Mouse (Mus musculus) granulocyte monocyte progenitor cell, adult 5-6 weeks (primary cell): Measurements from ENCODE around the gene Etv5. TPM values are rescaled to one million over a fixed set of nuclear protein-coding genes. Genes with fewer than 3 reads are reported as not detected.
"Not testable (repeated sequence)": the region's sequence is repeated elsewhere in the genome, so short reads cannot be mapped to it uniquely, and the experiment has no call there.

Experiments
- ATAC-seq: replicated peaks from 2 replicates; pipeline ENCODE4 v1.8.0; 2016; ENCODE audit warnings: mild to moderate bottlenecking, moderate TSS enrichment, inconsistent platforms; ENCODE audit not compliant: poor library complexity, severe bottlenecking
- total RNA-seq, 2 experiments: library from RNA; stranded (forward) in 1 of 2; stranded (reverse) in 1 of 2; fragments of 200-712, 200-1000 nt in 1 of 2; fragments of >200 nt in 1 of 2; fragmentation: Nextera tagmentation in 1 of 2; gene quantifications; 2 replicates each; pipeline ENCODE4 v1.2.3; 2014 to 2017

Etv5 gene
- total RNA-seq, 2 experiments from 2014 or later: 2.5 to 2.8 TPM

- peak; percentile 92 for ATAC-seq
Observed at GRCm38 (mm10) chr16:22398784-22399453, 40.6 kb downstream of the Etv5 start.

GRCm38 (mm10) chr16:22398354-22398753, 41.2 kb downstream of the Etv5 start:
- ATAC-seq: no peak

GRCm38 (mm10) chr16:22396420-22396819, 43.1 kb downstream of the Etv5 start:
- ATAC-seq: no peak

- no peak for ATAC-seq
Observed at GRCm38 (mm10) chr16:22395093-22395844, 44.2 kb downstream of the Etv5 start.

DNA sequence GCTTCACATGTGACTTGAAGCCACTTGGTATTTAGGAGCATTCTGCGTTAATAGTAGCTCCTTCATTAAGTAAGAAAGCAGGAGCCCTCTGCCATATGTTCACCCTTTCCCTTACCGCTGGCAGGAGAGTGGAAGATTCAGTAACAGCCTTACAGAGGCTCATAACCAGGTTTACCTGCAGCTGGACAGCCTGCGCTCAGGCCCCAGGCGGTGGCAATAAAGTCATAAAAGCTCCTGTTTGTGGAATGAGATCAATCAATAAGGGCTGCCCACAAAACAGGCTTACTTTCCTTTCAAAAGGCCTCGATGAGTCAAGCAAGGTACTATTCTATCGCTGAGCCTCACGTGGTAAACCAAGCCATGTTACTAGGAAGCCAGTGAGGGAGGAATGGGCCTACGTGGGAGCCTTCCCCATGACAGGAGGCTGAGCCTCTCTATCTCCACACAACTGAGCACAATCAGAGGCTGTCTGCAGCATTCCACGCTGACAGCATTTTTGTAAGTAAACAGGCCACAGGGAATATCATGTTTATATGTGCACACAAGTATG, 49.1 kb downstream of the Etv5 start:
- ATAC-seq: no peak

DNA sequence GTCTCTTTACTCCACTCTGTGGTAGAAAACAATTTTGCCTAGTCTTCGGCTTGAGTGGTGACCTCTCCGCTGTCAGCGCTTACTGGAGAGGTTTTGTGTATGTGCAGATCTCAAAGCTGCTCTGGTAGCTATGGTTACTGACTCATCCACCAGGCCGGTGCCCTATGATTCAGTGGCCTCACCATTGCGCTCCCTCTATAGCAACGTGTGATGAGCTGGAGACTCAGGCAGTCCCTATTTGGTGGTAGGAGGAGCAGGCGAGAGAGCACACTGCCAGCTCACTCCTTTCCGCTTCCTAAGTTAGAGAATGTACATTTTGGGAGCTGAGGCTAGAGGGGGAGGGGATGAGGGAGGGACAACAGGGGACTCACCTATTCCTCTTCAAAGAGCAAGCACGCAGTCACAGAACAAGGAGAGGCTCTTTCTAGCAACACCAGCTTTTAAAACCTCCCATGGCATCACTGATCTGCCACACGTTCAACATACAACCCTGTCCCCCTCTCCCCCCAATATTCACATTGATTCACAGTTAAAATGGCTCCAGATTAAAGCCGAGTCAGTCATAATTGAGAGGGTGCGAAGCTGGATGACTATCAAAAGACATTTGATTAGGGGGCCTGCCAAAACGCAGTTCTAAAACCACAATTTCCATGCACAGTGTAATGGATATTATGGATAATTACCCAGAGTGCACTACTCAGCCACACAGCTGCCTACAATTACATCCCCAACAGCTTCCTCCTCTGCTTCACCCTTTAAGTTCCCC, 50.2 kb downstream of the Etv5 start:
- ATAC-seq: no peak

- ATAC-seq: no peak
Observed at GRCm38 (mm10) chr16:22387731-22388130, 51.8 kb downstream of the Etv5 start.

- not testable (repeated sequence) for ATAC-seq
Observed at GRCm38 (mm10) chr16:22382018-22382417, 57.5 kb downstream of the Etv5 start.

DNA sequence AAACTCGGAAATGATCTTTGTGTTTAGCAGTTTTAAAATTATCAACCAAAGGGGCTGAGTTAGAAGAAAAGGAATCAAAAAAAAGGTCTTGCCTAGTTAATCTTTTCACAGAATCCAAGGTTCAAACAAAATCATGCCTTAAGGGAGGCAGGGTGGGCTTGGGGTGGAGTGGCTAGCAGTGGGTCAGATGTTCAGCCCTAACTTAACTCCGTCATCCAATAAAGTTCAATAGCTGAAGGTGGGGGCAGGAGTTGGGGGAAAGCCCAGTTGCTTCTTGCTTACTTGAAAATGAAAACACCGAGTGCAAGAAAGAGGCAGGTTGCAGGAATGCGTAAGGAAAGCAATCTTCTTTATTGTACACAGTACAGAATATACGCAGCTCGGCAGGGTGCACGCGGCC, 58.5 kb downstream of the Etv5 start:
- ATAC-seq: no peak

DNA sequence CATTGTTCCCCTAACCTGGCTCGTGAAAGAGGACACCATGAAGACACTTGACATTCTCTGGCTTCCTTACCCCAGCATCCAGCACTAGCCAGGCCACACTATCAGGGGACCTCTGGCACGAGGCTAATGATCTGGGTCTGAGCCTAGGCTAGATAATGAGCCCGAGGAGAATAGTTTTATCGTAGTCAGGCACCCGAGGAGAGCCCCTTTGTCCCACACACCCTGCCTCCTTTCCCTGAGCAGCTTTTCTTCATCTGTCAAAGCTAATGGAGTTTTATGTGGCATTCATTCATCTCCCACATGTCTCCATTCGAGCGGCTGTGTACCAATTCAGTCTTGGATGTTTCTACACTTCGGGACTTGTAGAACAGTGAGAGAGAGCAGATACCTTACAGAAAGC, 59.5 kb downstream of the Etv5 start:
- ATAC-seq: no peak

- ATAC-seq: no peak
Observed at GRCm38 (mm10) chr16:22379342-22379741, 60.2 kb downstream of the Etv5 start.

GRCm38 (mm10) chr16:22377714-22378113, 61.8 kb downstream of the Etv5 start:
- ATAC-seq: no peak

DNA sequence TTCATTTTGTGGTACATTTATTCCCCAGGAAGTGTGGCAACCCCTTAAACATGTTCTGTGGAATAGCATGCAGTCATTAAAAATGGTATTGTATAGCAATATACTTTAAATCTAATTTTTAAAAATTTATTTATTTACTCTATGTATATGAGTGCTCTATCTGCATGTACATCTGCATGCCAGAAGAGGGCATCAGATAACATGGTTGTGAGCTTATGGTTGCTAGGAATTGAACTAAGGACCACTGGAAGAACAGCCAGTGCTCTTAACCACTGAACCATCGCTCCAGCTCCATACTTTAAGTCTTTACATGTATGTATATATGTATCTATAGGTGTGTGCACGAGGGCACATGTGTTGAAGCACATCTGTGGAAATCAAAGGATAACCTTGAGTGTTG, 64.6 kb downstream of the Etv5 start:
- no peak for ATAC-seq

- ATAC-seq: no peak
Observed at GRCm38 (mm10) chr16:22372701-22373124, 66.8 kb downstream of the Etv5 start.

GRCm38 (mm10) chr16:22372225-22372624, 67.3 kb downstream of the Etv5 start:
- ATAC-seq: no peak

DNA sequence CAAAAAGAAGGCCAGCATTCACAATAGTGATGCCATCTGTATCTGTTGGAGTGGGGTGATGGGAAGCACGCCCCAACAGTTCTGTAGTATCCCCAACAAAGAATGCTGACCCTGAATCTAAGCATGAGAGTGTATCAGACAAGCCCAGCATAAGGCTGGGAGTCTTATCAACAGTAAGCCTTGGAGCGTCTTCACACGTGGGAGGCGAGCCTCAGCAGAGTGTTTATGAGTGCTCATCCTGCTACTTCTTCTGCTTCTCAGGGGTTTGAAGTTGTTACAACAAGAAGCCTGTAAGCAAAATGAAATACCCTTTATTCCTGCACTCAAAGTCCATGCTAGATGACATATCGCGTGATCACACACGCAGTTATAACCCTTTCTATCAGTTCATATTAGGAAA, 72.4 kb downstream of the Etv5 start:
- no peak for ATAC-seq

DNA sequence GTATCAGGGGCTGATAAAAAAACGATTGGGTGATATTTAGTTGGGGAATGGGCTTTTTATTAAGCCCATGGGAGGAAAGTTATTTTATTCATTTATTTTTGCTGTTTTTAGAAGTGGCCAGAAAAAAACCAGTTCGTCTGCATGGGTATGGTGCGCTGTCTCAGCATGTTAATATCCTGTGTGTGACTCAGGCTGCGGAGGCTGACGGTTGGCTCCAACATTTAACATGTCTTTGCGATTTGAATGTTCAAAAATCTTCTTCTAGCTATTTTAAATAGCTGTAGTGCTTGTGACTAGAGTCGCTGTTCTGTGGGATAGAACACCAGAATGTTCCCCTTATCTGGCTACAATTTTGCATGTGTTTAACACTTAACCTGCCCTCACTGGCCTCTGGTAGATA, 73.5 kb downstream of the Etv5 start:
- ATAC-seq: no peak

- ATAC-seq: no peak
Observed at GRCm38 (mm10) chr16:22365596-22365995, 73.9 kb downstream of the Etv5 start.

DNA sequence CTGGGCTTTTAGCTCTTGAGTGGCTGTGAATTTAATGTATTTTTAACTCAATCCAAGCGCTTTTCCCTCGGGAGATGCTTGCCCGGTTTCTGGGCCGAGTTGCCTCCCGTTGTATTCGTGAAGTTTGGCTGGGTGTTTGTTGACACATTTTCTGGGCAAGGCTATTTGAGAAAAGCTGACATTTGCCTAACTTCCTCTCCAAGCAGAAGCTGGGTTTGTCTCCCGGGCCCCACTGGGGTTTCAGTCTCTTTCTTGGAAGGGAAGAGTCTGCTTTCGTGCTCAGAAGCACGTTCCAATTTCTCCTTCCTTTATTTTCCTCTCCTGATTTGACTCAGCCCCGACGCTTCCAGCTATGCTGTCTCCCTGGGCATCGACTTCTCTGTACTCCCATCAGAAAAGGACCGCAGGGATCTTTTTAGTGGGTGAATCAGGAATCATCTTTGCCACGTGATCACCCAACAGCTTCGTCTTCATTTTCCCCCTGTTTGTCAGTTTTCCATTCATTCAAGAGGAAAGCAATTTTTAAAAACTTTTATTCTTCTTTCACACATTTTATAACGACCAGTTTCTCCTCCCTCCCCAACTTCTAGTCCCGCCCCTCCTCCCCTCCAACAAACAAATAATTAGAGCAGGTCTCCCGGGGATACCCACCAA, 80.7 kb downstream of the Etv5 start:
- ATAC-seq: peak; percentile 37; the same call in 1 of the 2 replicates

DNA sequence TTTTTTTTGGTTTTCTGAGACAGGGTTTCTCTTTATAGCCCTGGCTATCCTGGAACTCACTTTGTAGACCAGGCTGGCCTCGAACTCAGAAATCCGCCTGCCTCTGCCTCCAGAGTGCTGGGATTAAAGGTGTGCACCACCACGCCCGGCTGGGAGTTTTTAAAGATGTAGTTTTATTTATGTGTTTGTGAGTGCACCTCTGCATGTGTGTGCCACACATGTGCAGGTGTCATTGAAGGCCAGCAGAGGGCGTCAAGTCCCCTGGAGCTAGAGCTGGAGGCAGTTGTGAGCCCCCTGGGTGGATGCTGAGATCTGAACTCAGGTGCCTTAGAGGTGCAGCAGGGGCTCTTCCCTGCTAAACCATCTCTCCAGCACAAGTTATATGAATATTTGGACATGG, 85.3 kb downstream of the Etv5 start:
- ATAC-seq: not testable (repeated sequence)
